Mouse (Mus musculus) T-cell, adult 2 months (primary cell): ENCODE data around the gene Rrbp1.

Source experiments
- DNase-seq: peaks from one replicate; pipeline ENCODE4 v3.0.0; 2022; ENCODE audit warnings: low spot score

Gene Rrbp1

GRCm38 (mm10) chr2:144011080-144011551 lies at the start of gene Rrbp1:
Rrbp1 (minus strand) TSS chr2:144011263.
- DNase-seq = peak; percentile 99

- no peak for DNase-seq
Measured at GRCm38 (mm10) chr2:144057735-144058134, 46.7 kb upstream of the Rrbp1 start.

GRCm38 (mm10) chr2:144052410-144053065 lies 41.5 kb upstream of the Rrbp1 start:
- DNase-seq = no peak

- DNase-seq = no peak
Measured at GRCm38 (mm10) chr2:144050861-144051260, 39.8 kb upstream of the Rrbp1 start.

- no peak for DNase-seq
Measured at GRCm38 (mm10) chr2:144050146-144050680, 39.1 kb upstream of the Rrbp1 start.

GRCm38 (mm10) chr2:144046916-144047315 lies 35.9 kb upstream of the Rrbp1 start:
- no peak for DNase-seq

GRCm38 (mm10) chr2:144045756-144046560 lies 34.9 kb upstream of the Rrbp1 start:
- no peak for DNase-seq

- DNase-seq = no peak
Measured at GRCm38 (mm10) chr2:144044726-144045125, 33.7 kb upstream of the Rrbp1 start.

GRCm38 (mm10) chr2:144032664-144033063 lies 21.6 kb upstream of the Rrbp1 start, which contains the start of gene Banf2:
Banf2 (plus strand) TSS chr2:144033059.
- no peak for DNase-seq

GRCm38 (mm10) chr2:144030791-144031190 lies 19.7 kb upstream of the Rrbp1 start:
- DNase-seq = no peak

- DNase-seq = no peak
Measured at GRCm38 (mm10) chr2:144026456-144026855, 15.4 kb upstream of the Rrbp1 start.

GRCm38 (mm10) chr2:144025361-144025760 lies 14.3 kb upstream of the Rrbp1 start:
- DNase-seq = no peak

- no peak for DNase-seq
Measured at GRCm38 (mm10) chr2:144022441-144022840, 11.4 kb upstream of the Rrbp1 start.

- no peak for DNase-seq
Measured at GRCm38 (mm10) chr2:144019971-144020370, 8.9 kb upstream of the Rrbp1 start.

- DNase-seq = no peak
Measured at GRCm38 (mm10) chr2:144015861-144016260, 4.8 kb upstream of the Rrbp1 start.

GRCm38 (mm10) chr2:144014481-144014880 lies 3.4 kb upstream of the Rrbp1 start:
- no peak for DNase-seq

- no peak for DNase-seq
Measured at GRCm38 (mm10) chr2:144014051-144014450, 3.0 kb upstream of the Rrbp1 start.

GRCm38 (mm10) chr2:144010282-144011044 lies 600 bp downstream of the Rrbp1 start:
- DNase-seq = peak; percentile 73

- peak; percentile 19 for DNase-seq
Measured at GRCm38 (mm10) chr2:144009551-144010281, 1.3 kb downstream of the Rrbp1 start.

GRCm38 (mm10) chr2:144009081-144009480 lies 2.0 kb downstream of the Rrbp1 start:
- DNase-seq = no peak

- DNase-seq = no peak
Measured at GRCm38 (mm10) chr2:144007211-144007610, 3.9 kb downstream of the Rrbp1 start.
